Mouse (Mus musculus): ENCODE data around the gene Cant1.

Gene Cant1

DNA sequence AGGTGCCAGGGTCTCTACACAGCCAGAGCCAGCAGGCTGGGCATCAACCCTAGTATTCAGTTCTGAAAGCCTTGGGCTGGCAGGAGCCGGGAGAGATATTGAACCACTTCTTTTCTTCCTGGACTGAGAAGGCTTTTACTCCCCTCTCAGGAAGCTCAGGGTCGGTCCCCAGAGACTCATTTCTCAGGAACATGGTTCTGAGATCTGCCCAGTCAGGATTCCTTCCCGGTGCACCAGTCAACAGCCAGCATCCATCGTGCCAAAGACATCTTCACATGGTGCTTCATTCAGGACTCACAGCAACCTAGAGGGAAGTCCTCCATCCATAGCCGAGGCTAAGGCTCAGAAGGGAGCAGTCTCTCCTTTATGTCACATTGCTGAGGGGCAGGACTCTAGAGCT, 44.4 kb downstream of the Cant1 start:
- no peak for DNase-seq (ENCODE audit: low read depth, low spot score)

DNA sequence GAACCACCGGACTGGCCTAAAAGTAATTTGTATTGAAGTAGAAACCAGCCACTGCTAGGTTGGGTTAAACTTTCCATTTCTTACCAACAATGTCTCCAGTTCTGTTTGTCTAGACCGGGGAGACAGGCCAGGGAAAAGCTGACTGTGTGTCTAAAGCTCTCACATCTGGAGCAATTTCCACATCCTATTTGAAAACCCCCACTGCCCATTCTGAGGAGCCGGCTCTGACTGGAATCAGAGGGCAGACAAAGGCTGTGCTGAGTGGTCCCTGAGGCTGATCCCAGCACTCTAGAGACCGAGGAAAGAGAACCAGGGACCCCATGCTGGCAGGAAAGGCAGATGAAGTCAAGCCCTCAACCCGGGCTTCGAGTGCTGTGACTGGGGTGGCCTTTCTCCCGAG, 46.2 kb downstream of the Cant1 start:
- no peak for DNase-seq (ENCODE audit: low read depth, low spot score)

DNA sequence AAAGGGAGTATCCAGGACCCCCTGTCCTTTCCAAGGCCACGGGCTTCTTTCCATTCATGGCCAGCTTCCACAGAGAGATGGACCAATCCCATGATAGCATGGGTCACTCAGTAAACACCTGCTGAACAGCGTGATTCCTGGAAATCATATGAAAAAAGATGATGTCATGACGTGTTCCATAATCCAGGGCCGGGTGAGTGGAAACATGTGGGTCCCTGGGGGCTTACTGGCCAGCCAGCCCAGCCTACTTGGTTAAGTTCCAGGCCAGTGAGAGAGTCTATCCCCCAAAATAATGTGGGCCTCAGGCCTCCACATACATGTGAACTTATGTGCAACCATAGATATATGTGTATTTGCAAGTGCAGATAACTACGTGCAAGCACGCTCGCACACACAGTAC, 47.0 kb downstream of the Cant1 start:
- no peak for DNase-seq (ENCODE audit: low read depth, low spot score)

DNA sequence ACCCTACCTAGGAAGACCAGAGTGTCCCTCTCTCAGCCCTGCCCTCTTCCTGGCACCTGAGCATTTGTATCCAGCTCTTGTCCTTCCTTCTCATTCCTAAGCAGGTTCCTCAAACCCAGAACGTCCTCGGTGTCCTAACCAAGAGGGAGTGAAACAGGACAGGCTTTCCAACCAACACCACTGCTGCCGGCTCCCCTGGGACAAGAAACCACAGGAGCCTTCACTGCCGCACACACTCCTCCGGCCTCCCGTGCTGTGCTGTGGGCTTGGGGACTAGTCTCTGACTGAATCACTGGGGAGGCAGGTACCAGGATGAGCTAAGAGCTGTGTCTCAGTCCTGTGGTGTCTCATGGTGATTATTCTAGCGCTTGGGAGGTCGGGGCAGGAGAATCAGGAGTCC, 49.2 kb downstream of the Cant1 start:
- no peak for DNase-seq (ENCODE audit: low read depth, low spot score)

DNA sequence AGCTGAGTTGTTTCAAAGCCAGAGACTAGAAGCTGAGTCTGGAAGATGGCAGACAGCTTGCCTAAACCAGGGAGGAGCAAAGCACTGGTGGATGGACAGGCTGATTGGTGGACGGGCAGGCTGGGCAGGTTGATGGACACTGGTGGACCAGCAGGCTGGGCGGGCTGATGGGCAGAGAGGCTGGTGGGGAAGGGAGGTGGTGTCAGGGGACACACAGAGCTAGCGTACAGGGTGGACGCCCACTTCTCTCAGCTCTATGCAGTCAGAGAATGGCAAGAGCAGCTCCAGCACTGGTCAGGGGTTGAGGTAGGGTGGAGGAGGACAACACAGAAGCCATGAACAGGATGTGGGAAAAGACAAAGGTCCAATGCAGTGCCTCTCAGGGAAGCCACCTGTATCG, 49.6 kb downstream of the Cant1 start:
- DNase-seq (ENCODE audit: low read depth, low spot score) = no peak

DNA sequence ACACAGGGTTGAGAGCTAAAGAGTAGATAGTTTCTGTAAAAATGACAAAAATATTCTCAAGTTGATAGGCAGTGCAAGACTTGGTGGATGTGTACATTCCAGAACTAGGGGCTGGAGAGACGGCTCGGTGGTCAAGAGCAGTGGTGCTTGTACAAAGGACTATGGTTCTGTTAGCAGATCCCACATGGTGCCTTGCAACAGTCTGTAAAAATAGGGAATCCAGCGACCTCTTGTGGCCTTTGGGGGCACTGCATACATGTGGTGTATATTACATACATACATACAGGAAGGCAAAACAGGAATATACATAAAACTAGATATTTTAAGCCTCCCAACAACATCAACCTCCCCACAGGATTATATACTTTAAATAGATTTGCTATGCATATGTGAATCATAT, 50.6 kb downstream of the Cant1 start:
- DNase-seq (ENCODE audit: low read depth, low spot score) = peak; percentile 43

DNA sequence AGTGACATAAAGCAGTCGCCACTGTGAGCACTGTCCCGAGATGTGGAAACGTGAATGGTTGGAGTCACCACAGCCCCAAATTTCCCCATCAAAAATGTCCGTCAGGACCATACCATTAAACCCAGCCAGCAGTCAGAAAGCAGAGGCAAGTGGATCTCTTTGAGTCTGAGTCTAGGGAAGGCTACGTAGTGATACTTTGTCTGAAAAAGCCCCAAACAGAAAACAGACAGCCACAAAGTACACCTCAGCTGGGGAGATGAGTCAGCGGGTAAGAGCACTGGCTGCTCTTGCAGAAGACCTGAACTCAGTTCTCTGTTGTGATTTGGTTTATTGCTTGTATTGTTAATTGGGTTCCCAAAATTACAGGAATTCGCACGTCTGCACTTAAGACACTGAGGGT, 52.3 kb downstream of the Cant1 start:
- DNase-seq (ENCODE audit: low read depth, low spot score) = no peak

DNA sequence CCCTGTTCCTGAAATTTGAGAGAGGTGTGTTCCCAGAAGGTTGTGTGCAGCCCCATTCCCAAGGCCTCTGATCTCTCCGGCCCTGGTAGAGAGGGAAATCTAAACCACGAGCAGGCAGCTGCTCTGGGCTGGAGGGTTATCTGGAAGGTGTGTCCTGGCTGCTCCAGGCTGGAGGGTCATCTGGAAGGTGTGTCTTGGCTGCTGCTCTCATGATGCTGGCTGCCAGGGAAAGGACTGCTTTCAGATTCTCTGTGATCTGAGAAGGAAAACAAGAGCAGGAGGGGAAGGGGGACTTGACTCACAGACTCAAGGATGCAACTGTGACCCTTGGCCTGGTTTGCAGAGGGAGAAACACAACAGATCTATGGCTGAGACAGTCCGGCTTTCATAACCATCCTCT, 52.8 kb downstream of the Cant1 start:
- DNase-seq (ENCODE audit: low read depth, low spot score) = no peak

DNA sequence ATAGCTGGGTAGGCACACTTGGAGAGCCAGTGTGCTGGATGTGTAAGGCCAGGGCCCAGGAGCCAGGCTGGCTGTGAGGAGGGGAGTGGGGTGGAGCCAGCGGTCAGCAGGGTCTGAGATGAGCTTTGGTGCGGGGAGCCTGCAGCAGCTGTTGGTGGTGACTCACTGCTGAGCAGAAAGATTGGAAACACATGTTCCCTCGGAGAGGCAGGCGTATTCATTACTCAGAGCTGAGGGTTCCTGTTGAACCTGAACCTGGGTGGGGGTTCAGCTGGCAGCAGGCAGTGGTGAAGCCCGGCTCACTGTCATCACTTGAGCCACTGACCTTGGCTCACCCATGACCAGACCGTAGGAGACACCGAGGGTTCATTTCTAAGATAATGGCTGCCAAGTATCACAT, 53.7 kb downstream of the Cant1 start:
- DNase-seq (ENCODE audit: low read depth, low spot score) = peak; percentile 71

DNA sequence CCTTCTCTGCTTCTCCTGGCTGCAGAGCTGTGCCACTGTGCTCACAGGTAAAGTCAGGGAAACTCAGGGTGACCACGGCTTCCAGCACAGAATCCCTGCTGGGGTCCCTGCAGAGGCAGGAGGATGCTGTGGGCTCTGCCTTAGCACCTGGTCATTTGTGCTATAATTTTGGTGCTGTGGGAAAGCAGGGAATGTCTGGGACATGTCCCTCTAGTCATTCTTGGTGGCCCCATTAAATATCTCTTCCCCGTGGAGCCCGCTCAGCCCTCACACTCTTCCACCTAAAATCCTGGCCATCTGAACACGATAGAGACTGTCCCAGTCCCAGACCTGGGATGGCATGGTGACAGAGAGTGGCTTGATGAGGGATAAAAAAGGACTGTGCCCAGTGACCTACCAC, 54.9 kb downstream of the Cant1 start:
- no peak for DNase-seq (ENCODE audit: low read depth, low spot score)

DNA sequence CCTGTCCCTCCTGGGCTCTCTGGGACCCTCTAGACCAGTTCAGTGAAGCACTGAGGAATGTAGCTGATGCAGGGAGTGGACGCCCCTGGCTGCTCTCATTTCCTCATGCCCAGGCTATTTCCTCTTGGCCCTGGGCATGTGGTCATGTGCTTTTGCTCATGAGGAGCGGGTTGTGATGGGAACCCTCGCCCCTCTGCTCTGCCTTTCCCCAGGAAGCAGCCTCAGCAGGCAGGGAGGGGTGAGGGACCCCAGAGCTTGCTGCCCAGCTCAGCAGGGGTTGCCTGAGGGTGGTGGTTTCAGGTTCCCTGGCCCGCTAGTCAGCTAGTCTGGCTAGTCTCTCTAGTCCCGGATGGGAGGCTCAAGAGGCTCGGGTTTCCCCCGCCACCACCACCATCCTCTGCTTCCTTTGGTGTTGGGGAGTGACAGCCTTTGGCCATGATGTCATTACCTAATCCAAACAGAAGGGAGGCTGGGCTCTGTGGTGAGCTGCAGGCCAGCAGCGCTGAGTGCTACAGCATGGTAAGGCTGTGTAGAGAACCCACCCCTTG, 55.8 kb downstream of the Cant1 start:
- peak; percentile 66 for DNase-seq (ENCODE audit: low read depth, low spot score)

DNA sequence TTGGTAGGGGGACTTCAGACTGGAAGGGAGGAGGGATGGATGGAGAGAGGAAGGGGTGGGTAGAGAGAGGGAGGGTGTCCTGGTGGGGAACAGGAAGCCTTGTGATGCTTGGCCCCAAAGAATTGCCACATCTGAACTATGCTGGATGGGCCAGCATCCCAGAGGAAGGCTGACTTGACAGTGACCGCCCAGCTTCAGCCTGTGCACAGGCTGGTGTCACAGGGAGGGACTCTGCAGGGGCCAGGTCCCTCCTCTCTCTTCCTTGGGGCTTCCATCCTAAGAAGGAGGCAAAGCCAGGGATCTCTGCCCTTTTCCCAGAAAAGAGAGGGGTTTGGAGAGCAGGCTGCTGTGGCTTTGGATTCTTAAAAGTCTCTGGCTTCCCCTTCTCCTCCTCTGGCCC, 56.4 kb downstream of the Cant1 start:
- no peak for DNase-seq (ENCODE audit: low read depth, low spot score)

DNA sequence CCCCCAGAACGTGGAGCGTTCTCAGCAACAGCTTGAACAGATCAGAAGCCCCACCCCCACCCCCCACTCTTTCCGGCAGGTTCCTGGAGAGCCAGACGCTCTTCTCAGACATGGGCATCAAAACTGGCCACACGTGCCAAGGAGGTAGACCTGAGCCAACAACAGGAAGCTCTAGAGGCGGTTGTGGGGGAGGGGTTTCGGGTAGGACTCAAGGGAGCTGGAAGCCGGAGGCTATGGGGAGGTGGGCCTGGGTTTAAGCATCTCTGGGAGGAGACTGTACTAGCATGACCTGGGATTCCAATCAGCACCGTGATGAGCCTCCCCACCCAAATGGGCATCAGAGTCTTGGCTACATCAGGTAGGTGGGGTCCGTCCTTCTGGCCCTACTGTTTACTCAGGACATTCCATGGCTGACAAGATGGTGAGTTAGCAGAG, 58.0 kb downstream of the Cant1 start:
- DNase-seq (ENCODE audit: low read depth, low spot score) = no peak

DNA sequence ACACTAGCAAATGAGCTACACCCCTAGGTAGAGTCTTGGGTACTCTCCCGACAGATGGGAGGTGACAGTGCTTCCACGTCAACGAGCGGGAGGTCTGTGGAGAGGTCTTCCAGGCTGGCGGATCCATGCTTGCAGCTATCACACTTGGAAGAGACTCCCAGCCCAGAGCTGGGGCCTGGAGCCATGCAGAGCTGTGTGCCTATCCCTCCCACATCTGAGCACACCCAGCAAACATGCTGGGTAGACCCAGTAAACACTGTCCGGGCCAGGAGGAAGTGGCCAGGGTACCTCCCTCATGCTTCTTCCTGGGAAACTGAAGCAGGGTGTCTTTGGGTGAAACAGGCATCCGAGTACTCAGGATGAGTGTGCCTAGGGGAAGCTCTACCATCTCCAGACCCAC, 58.4 kb downstream of the Cant1 start:
- no peak for DNase-seq (ENCODE audit: low read depth, low spot score)
